Mouse (Mus musculus) hindbrain, embryonic 10.5 days (tissue): ENCODE results near the gene Echdc3. TPM values are rescaled to one million over a fixed set of nuclear protein-coding genes. Genes with fewer than 3 reads are reported as not detected.
A peak's percentile ranks its signal among the peaks of the same experiment; 100 is the strongest.

Source experiments
- DNase-seq: peaks from one replicate; pipeline ENCODE4 v3.0.0-alpha.2; 2017; ENCODE audit warnings: low spot score
- H3K27ac ChIP-seq: fragments of 300-500 bp; sonication (generic); 2 replicates; pipeline ENCODE4 v1.5.1; 2016; ENCODE audit warnings: mild to moderate bottlenecking, moderate library complexity
- H3K27me3 ChIP-seq: fragments of 300-500 bp; sonication (generic); 2 replicates; pipeline ENCODE4 v1.6.1; 2016; ENCODE audit warnings: mild to moderate bottlenecking; ENCODE audit not compliant: poor library complexity, insufficient read depth, severe bottlenecking
- H3K36me3 ChIP-seq: fragments of 300-500 bp; sonication (generic); 2 replicates; pipeline ENCODE4 v1.6.1; 2016; ENCODE audit warnings: mild to moderate bottlenecking, moderate library complexity
- H3K4me1 ChIP-seq: fragments of 300-500 bp; sonication (generic); replicated peaks from 2 replicates; pipeline ENCODE4 v1.6.1; 2016; ENCODE audit warnings: mild to moderate bottlenecking
- H3K4me3 ChIP-seq: fragments of 300-500 bp; sonication (generic); 2 replicates; pipeline ENCODE4 v1.5.1; 2016; ENCODE audit warnings: mild to moderate bottlenecking, moderate library complexity
- H3K9me3 ChIP-seq: fragments of 300-500 bp; sonication (generic); 2 replicates; pipeline ENCODE4 v1.6.1; 2016; ENCODE audit warnings: mild to moderate bottlenecking, moderate library complexity
- WGBS: fragments of 180-500 bp; shearing (Covaris S2); methylation state at CpG from one replicate; pipeline ENCODE4 v1.1.7; 2016; 5-methylcytosine and 5-hydroxymethylcytosine counted together
- polyA plus RNA-seq: library from polyadenylated mRNA; unstranded; fragments of >200 nt; fragmentation: Nextera tagmentation; extraction: Ambion mirVana; gene quantifications from 2 replicates; pipeline ENCODE4 v1.2.1, GENCODE M21; 2016

Gene Echdc3
- polyA plus RNA-seq, 1 experiment from 2014 or later = 2.6 TPM

DNA sequence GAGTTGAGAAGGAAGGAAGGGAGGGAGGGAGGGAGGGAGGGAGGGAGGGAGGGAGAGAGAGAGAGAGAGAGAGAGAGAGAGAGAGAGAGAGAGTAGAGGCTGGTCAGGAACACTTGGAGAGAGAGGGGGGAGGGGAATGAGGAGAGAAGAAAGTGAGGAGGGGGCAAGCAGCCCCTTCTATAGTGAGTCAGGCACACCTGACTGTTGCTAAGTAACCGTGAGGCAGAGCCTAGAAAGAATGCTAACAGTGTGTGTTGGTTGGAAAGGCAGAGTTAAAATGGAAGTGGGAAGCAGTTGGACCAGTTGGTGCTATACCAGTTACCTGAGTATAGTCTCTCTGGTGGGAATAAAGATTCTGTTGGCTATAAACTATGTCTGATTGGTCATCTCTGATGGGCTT lies 27.2 kb upstream of the Echdc3 start:
- no peak for DNase-seq
- Histone ChIP-seq H3K36me3 (no peaks in the 10 kb centered on the region), H3K4me1 (peaks cover 30% of the 10 kb centered on the region), H3K9me3 (no peaks in the 10 kb centered on the region), H3K4me3 (no peak overlapping the region), H3K27me3 (no peaks in the 10 kb centered on the region; the same call in 1 of the 2 replicates), H3K27ac (no peak overlapping the region)
- WGBS = 61% methylated on average over 1 of the region's 1 CpGs

DNA sequence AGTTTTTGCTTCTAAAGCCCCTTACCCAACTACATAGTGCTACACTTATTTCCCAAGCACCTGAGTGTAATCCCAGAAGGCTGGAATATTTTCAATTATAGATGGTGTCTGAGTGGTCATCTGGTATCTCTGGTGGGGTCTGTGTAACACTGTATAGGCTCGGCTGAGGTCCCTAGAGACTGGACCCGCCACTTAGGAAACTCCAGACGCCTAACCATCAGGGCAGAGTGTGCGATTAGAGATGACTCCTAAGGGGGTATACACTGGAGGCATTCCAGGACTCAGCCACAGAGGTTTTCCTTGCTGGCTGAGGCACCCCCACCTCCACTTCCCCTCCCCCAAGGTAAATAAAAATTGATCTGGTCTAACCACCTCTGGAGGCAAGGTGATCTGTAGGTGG lies 26.5 kb upstream of the Echdc3 start:
- Histone ChIP-seq H3K27me3 (no peaks in the 10 kb centered on the region; the same call in 1 of the 2 replicates), H3K27ac (no peak overlapping the region), H3K9me3 (no peaks in the 10 kb centered on the region), H3K36me3 (no peaks in the 10 kb centered on the region), H3K4me3 (no peak overlapping the region), H3K4me1 (peaks cover 35% of the 10 kb centered on the region)
- WGBS = 78% methylated on average over 4 of the region's 4 CpGs
- no peak for DNase-seq

DNA sequence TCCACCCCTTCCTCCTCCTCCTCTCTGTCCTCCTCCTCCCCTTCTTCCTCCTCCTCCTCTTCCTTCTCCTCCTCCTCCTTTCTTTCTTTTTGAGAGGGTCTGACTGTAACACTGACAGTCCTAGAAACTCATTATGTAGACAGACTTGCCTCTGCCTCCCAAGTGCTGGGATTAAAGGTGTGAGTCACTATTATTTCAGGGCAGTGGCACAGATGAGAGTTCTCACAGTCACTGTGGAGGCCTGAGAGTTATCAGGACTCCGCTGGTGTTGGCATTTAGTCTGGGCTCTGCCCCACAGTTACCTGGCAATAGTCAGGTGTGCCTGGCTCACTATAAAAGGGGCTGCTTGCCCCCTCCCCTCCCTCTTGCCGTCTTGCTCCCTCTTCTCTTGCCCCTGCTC lies 25.8 kb upstream of the Echdc3 start:
- Histone ChIP-seq H3K27me3 (no peaks in the 10 kb centered on the region; the same call in 1 of the 2 replicates), H3K36me3 (no peaks in the 10 kb centered on the region), H3K4me1 (peaks cover 35% of the 10 kb centered on the region), H3K9me3 (no peaks in the 10 kb centered on the region), H3K27ac (no peak overlapping the region), H3K4me3 (no peak overlapping the region)
- no peak for DNase-seq
- WGBS = 67% methylated on average over 2 of the region's 2 CpGs

DNA sequence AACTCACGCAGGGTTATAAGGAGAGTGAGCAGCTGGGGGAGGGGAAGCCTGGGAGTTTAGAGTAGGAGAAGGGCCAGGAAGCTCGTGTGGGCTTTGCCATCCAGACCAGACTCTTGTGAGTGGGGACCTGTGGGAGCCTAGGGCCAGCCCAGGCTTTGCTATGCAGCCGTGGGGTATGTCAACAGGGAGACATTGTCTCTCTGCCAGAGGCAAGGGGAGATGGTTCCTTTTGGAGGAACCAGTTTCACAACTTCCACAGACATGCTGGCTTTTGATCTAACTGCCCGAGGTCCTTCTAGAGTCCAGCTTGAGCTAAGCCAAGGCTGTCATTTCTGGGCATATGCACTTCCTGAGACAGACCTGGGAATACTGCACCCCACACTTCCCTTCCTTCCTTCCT lies 25.4 kb upstream of the Echdc3 start:
- peaks cover 37% of the 10 kb centered on the region for H3K4me1 ChIP-seq
- H3K4me3 ChIP-seq = no peak overlapping the region
- no peak for DNase-seq
- H3K27me3 ChIP-seq = no peaks in the 10 kb centered on the region; the same call in 1 of the 2 replicates
- 60% methylated on average over 4 of the region's 4 CpGs for WGBS
- H3K9me3 ChIP-seq = no peaks in the 10 kb centered on the region
- no peaks in the 10 kb centered on the region for H3K36me3 ChIP-seq
- H3K27ac ChIP-seq = no peak overlapping the region

DNA sequence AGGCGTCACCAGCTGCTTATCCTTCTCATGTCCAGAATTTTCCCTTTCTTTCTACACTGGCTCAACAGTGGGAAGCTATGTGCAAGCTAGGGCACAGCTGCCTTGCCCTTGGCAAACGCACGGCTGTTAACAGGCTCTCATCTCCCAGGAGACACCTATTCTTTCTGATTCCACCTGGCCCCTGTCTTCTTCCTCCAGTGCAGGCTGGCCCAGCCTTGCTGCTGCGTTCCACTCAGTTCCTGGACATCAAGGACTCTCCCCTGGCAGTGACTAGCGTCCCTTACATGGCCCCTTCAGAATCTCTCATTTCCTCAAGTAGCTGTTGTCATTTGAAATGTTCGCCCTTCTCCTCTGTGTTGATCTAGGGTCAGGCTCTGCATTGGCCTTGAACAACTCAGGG lies 20.5 kb upstream of the Echdc3 start:
- no peaks in the 10 kb centered on the region for H3K36me3 ChIP-seq
- DNase-seq = no peak
- no peak overlapping the region for H3K27ac ChIP-seq
- H3K4me1 ChIP-seq = peaks cover 30% of the 10 kb centered on the region
- H3K4me3 ChIP-seq = no peak overlapping the region
- H3K27me3 ChIP-seq = no peaks in the 10 kb centered on the region
- no peaks in the 10 kb centered on the region for H3K9me3 ChIP-seq
- 84% methylated on average over 6 of the region's 6 CpGs for WGBS

DNA sequence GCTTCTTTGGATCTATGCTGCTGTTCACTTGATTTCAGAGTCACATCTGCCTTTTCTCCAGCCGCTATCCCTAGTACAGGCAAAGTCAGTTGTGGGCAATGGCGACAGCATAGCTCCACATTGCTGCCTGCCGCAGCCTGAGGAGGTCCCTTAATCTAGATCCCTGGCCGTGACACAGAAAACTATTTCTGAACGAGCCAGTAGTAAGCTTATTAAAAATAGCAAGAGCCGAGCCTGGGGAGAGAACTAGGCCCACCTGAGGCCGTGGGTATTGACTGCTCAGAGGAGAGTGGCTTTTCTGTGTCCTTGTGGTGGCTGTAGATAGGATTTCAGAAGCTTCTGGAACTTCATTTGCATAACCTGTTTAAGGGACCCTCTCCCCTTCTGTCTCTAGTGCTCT lies 19.9 kb upstream of the Echdc3 start:
- Histone ChIP-seq H3K27me3 (no peaks in the 10 kb centered on the region), H3K36me3 (no peaks in the 10 kb centered on the region), H3K4me1 (peaks cover 24% of the 10 kb centered on the region), H3K9me3 (no peaks in the 10 kb centered on the region), H3K27ac (no peak overlapping the region), H3K4me3 (no peak overlapping the region)
- DNase-seq = no peak
- 85% methylated on average over 7 of the region's 7 CpGs for WGBS

DNA sequence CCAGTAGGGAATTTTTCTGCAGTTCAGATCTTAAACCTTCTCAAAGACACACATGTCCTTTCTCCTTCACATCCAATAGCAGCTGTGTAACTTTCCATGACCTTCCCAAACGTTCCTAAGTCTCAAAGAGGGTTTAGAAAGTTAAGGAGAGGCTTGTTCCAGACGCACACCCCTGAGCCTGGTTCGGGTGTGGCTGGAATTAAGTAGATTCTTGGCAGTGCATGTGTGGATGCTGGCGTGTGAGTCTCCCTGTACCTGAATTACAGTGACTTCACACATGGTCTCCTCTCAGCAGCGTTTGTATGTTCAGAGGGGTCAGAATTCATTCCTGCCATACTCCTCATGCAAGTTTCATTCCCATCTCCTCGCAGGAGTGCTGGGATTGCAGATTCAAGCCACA lies 18.0 kb upstream of the Echdc3 start:
- peaks cover 23% of the 10 kb centered on the region for H3K4me1 ChIP-seq
- H3K9me3 ChIP-seq = no peaks in the 10 kb centered on the region
- H3K36me3 ChIP-seq = no peaks in the 10 kb centered on the region
- H3K27me3 ChIP-seq = no peaks in the 10 kb centered on the region
- H3K27ac ChIP-seq = no peak overlapping the region
- 88% methylated on average over 6 of the region's 6 CpGs for WGBS
- H3K4me3 ChIP-seq = no peak overlapping the region
- no peak for DNase-seq

DNA sequence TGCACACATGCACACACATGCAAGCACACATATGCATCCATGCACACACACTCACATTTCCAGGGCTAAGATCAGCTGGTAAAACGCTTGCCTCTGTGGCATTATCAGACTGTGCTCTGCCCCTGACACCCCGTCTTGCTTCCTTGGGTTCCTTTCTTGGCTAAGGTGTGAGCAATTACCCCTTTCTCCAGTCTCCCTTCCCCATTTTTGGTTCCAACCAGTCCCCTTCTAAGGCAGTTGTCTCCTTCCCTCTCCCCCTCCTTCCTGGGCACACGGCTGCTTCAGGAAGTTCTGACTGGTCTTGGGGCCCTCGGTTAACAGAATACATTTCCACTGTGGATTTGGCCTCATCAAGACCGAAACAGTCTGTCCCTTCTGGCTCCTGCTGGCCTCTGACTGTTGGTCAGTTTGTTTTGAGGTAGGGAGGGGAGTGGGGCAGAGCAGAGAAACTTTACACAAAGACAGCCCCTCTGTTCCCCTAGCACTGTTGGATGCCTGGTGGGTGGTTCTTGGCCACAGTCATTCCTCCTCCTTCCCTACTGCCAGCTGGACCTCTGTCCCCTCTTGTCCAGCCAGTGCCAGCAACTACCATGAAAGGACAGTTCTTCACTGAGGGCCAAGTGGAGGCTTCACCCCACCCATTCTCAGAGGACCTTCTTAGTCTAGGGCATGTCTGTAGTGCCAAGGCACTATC lies 16.9 kb upstream of the Echdc3 start:
- H3K4me3 ChIP-seq = no peak overlapping the region
- H3K4me1 ChIP-seq = peaks cover 15% of the 10 kb centered on the region
- WGBS = 68% methylated on average over 5 of the region's 5 CpGs
- H3K36me3 ChIP-seq = no peaks in the 10 kb centered on the region
- H3K27ac ChIP-seq = no peak overlapping the region
- no peaks in the 10 kb centered on the region for H3K27me3 ChIP-seq
- peaks cover 5% of the 10 kb centered on the region; the same call in 1 of the 2 replicates for H3K9me3 ChIP-seq
- no peak for DNase-seq

DNA sequence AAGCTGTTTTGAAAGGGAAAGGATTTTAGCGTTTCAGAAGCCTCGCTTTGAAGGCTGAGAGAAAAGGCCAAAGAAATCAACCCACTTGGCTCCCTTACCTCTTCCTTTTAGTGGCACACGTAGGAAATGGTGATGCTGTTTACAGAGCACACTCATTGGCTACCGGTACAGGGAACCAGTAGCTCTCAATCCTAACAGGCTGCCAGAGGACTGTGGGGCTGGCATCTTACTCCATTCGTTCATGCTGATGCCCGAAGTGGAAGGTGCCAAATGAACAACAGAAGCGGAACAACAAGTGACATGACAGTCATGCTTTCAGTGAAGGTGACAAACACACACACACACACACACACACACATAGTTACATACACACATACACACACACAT lies 14.2 kb upstream of the Echdc3 start:
- 90% methylated on average over 7 of the region's 7 CpGs for WGBS
- Histone ChIP-seq H3K4me1 (peaks cover 9% of the 10 kb centered on the region; the same call in 1 of the 2 replicates), H3K9me3 (peaks cover 9% of the 10 kb centered on the region; the same call in 1 of the 2 replicates), H3K36me3 (no peaks in the 10 kb centered on the region), H3K27me3 (no peaks in the 10 kb centered on the region), H3K27ac (no peak overlapping the region), H3K4me3 (no peak overlapping the region)
- no peak for DNase-seq

DNA sequence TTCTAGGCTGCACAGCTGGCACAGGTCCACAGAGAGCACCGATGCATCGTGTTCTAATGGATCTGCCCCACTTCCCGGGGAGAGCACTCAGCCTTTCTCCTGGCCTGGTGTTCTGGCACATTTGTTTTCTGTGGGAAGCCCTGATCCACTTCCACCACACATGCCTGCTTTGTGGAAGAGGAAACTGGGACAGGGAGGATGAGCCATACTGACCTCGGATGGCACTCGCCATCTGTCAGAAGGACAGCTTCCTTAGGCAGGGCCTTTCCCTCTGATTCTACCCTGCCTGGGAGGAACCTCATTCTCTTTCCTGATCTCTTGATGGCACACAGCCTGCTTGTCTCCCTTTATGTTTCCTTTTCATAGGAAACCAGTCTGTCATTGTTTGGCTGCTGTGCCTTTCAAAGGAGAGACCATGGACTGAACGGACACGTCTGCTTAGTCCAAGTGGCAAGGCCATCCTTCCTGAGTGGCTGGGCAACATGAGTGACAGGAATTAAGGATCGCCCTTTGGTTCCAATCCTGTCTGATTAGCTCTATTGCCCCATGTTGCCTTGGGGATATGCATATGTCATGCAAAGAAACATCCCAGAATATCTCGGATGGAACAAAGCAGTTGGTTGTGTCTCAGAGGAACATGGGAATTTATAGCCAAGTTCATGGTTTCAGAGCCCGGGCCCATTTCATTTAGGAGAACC lies 13.7 kb upstream of the Echdc3 start:
- H3K4me1 ChIP-seq = peaks cover 9% of the 10 kb centered on the region; the same call in 1 of the 2 replicates
- no peaks in the 10 kb centered on the region for H3K36me3 ChIP-seq
- 0 out of 2 replicates have a peak overlapping the region, but pooled peaks have one; percentile 36 for H3K27ac ChIP-seq
- H3K27me3 ChIP-seq = no peaks in the 10 kb centered on the region
- no peak overlapping the region for H3K4me3 ChIP-seq
- 80% methylated on average over 10 of the region's 10 CpGs for WGBS
- H3K9me3 ChIP-seq = peaks cover 9% of the 10 kb centered on the region; the same call in 1 of the 2 replicates
- no peak for DNase-seq

DNA sequence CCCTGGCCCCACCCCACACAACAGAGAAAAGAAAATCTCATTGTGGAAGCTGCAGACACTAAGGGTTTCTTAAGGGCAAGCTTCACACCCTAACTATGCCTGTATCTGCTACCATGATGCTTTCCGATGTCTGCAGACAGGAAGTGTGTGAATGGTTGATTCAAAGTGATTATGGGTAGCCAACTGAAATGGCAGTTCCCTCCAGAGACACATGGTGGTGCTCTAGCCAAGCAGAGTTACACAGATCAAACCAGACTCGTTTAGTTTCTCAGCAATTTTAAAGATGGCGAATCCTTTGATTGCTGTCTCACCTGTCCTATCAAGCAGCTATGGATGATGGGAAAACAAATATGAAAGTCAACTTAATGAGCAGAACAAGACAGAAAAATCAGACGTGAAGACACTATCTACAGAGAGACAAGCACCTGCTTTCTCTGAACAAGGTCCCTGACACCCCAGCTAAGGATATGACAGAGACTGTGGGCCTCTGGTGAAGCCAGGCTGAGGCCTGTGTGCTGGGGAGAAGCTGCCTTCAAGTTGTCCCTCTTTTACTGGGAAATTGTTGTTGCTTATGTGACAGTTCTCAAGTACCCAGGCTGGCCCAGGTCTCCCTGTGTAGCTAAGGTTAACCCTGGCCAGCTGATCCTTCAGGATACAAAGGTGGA lies 7.4 kb upstream of the Echdc3 start:
- Histone ChIP-seq H3K4me3 (no peak overlapping the region), H3K4me1 (no peaks in the 10 kb centered on the region), H3K36me3 (no peaks in the 10 kb centered on the region), H3K27me3 (no peaks in the 10 kb centered on the region), H3K9me3 (peaks cover 9% of the 10 kb centered on the region; the same call in 1 of the 2 replicates), H3K27ac (no peak overlapping the region)
- peak; percentile 68 for DNase-seq
- WGBS = 25% methylated on average over 4 of the region's 4 CpGs

DNA sequence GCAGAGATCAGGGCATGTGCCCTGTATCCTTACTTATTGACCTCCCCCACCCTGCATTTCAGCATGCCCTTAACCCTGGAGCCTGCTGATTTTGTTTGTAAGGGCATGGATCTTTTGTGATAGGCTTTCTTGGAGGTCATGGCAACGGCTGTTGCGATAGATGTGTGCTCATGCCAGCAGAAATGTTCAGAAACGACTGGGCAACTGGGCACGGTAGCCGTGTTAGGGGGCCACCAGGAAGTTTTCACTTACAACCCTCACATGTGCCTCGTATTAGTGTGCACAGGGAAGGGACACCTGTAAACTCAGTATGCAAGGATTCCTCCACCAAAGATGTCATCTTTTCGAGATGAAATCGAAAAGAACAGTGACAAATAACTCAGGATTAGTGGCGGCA lies 508 bp downstream of the Echdc3 start:
- peak overlapping the region; percentile 63 for H3K4me3 ChIP-seq

DNA sequence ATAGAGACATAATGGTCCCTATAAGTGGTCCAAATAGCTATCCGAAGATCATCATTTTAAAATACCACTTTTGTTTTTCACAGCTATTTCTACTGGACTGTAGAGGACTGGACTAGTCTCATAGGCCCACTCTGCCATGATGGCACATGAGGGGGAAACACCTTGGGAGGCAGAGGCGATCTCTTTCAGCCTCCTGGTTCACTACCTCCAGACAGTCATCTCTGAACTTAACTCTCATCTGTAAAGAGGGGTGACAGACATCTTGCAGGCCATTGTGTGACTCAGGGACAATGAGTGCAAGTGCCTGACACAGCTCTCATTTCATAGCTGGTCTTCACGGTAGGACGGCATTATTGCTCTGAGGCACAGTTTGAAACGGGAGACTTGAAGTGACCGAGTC lies 2.0 kb downstream of the Echdc3 start:
- Histone ChIP-seq H3K27me3 (peaks cover 6% of the 10 kb centered on the region; the same call in 1 of the 2 replicates), H3K4me3 (no peak overlapping the region), H3K36me3 (no peaks in the 10 kb centered on the region), H3K4me1 (peaks cover 27% of the 10 kb centered on the region), H3K9me3 (no peaks in the 10 kb centered on the region), H3K27ac (no peak overlapping the region)
- DNase-seq = no peak
- WGBS = 83% methylated on average over 6 of the region's 6 CpGs

More for the DNA sequence above, 508 bp downstream of the Echdc3 start:
- WGBS = 38% methylated on average over 9 of the region's 9 CpGs
- H3K27me3 ChIP-seq = peaks cover 6% of the 10 kb centered on the region; the same call in 1 of the 2 replicates
- no peaks in the 10 kb centered on the region for H3K36me3 ChIP-seq
- DNase-seq = no peak
- peaks cover 27% of the 10 kb centered on the region for H3K4me1 ChIP-seq
- H3K27ac ChIP-seq = peak overlapping the region; percentile 90
- no peaks in the 10 kb centered on the region for H3K9me3 ChIP-seq
